Mouse (Mus musculus) myocyte (in vitro differentiated cells): ENCODE results near the gene Cd300e.

Experiments
- CEBPB ChIP-seq: IDR thresholded peaks from 2 replicates; pipeline ENCODE4 v1.6.1; 2011; ENCODE audit warnings: mild to moderate bottlenecking, moderate library complexity; ENCODE audit not compliant: poor library complexity, insufficient read depth, severe bottlenecking
- E2F4 ChIP-seq: IDR thresholded peaks from one replicate; pipeline ENCODE4 v1.6.1; 2011; ENCODE audit warnings: mild to moderate bottlenecking, control low read depth, moderate library complexity; ENCODE audit not compliant: insufficient read depth
- MAX ChIP-seq: IDR thresholded peaks from one replicate; pipeline ENCODE4 v1.6.1; 2011; ENCODE audit warnings: low read depth, mild to moderate bottlenecking, control low read depth
- MYOG ChIP-seq, 3 experiments: IDR thresholded peaks; one replicate each; pipeline ENCODE4 v1.6.1; 2011; ENCODE audit warnings: control low read depth in 2 of 3, low read depth in 2 of 3, mild to moderate bottlenecking in 2 of 3; ENCODE audit not compliant: insufficient read length in 2 of 3, control insufficient read depth in 1 of 3, insufficient read depth in 1 of 3
- POLR2A ChIP-seq: IDR thresholded peaks from one replicate; pipeline ENCODE4 v1.6.1; 2011; ENCODE audit warnings: low read depth, mild to moderate bottlenecking, control low read depth, moderate library complexity; ENCODE audit not compliant: insufficient read length
- REST ChIP-seq: IDR thresholded peaks from one replicate; pipeline ENCODE4 v1.6.1; 2011; ENCODE audit warnings: mild to moderate bottlenecking, control low read depth, moderate library complexity; ENCODE audit not compliant: insufficient read depth, insufficient read length
- SRF ChIP-seq: IDR thresholded peaks from one replicate; pipeline ENCODE4 v1.6.1; 2011; ENCODE audit warnings: low read depth; ENCODE audit not compliant: control insufficient read depth, insufficient read length
- TCF12 ChIP-seq: IDR thresholded peaks from one replicate; pipeline ENCODE4 v1.6.1; 2011; ENCODE audit warnings: mild to moderate bottlenecking, control low read depth; ENCODE audit not compliant: poor library complexity, insufficient read depth, severe bottlenecking
- USF1 ChIP-seq: IDR thresholded peaks from one replicate; pipeline ENCODE4 v1.6.1; 2011; ENCODE audit warnings: low read depth, mild to moderate bottlenecking, control low read depth, moderate library complexity

GRCm38 (mm10) chr11:115049282-115049895 is 12.6 kb downstream of the Cd300e start:
- TF ChIP-seq MAX (no peak), REST (no peak), TCF12 (no peak), POLR2A (no peak), SRF (no peak), MYOG (IDR thresholded peaks at IDR 0.05; ENCODE audit: control insufficient read depth in 1 of 3, insufficient read depth in 1 of 3, insufficient read length in 2 of 3, low read depth in 2 of 3) (no peak), CEBPB (no peak), USF1 (no peak), E2F4 (no peak)
